Mouse (Mus musculus) ES-Bruce4 (cell line): ENCODE measurements around the gene Rnf115. TPM values are rescaled to one million over a fixed set of nuclear protein-coding genes. Genes with fewer than 3 reads are reported as not detected.

Experiments
- H3K27ac ChIP-seq: 2 replicates; pipeline ENCODE4 v1.5.1; 2012; ENCODE audit warnings: low read length, inconsistent platforms; ENCODE audit not compliant: insufficient read depth
- H3K27me3 ChIP-seq: 2 replicates; pipeline ENCODE4 v1.6.1; 2012; ENCODE audit warnings: mild to moderate bottlenecking, low read length, inconsistent platforms; ENCODE audit not compliant: control insufficient read depth, poor library complexity, insufficient read depth, severe bottlenecking
- H3K36me3 ChIP-seq: 2 replicates; pipeline ENCODE4 v1.6.1; 2012; ENCODE audit warnings: inconsistent platforms, mild to moderate bottlenecking, low read length, moderate library complexity; ENCODE audit not compliant: control insufficient read depth, poor library complexity, insufficient read depth, severe bottlenecking
- H3K4me1 ChIP-seq: one replicate; pipeline ENCODE4 v1.8.1; 2011; ENCODE audit warnings: low read length; ENCODE audit not compliant: control insufficient read depth, insufficient read depth
- H3K4me3 ChIP-seq: 2 replicates; pipeline ENCODE4 v1.5.1; 2011; ENCODE audit warnings: low read depth, mild to moderate bottlenecking, low read length
- H3K9ac ChIP-seq: 2 replicates; pipeline ENCODE4 v1.6.1; 2012; ENCODE audit warnings: low read depth, mild to moderate bottlenecking, inconsistent platforms; ENCODE audit not compliant: poor library complexity, severe bottlenecking
- H3K9me3 ChIP-seq: replicated peaks from 2 replicates; pipeline ENCODE4 v1.6.1; 2012; ENCODE audit warnings: mild to moderate bottlenecking, low read length, inconsistent platforms; ENCODE audit not compliant: control insufficient read depth, poor library complexity, insufficient read depth, severe bottlenecking
- CTCF ChIP-seq: IDR thresholded peaks from one replicate; pipeline ENCODE4 v1.8.1; 2011; ENCODE audit warnings: low read depth, low read length
- EP300 ChIP-seq: IDR thresholded peaks from 2 replicates; pipeline ENCODE4 v1.6.1; 2011; ENCODE audit warnings: low read depth, low read length; ENCODE audit not compliant: insufficient read depth
- POLR2A ChIP-seq: IDR thresholded peaks from one replicate; pipeline ENCODE4 v1.8.1; 2011; ENCODE audit warnings: low read length; ENCODE audit not compliant: insufficient read depth
- polyA plus RNA-seq: library from polyadenylated mRNA; stranded (reverse); fragments of >200 nt; gene quantifications from 2 replicates; pipeline ENCODE4 v1.2.4, GENCODE M21; 2011; ENCODE audit warnings: low read depth; ENCODE audit not compliant: missing spikeins, insufficient read depth, insufficient read length

The Rnf115 gene
- polyA plus RNA-seq, 1 experiment: 49.9 TPM

- Histone ChIP-seq H3K27ac (no peak overlapping the region), H3K4me1 (no peaks in the 10 kb centered on the region), H3K27me3 (no peaks in the 10 kb centered on the region), H3K9ac (no peak overlapping the region), H3K9me3 (no peaks in the 10 kb centered on the region), H3K4me3 (no peak overlapping the region), H3K36me3 (no peaks in the 10 kb centered on the region)
- TF ChIP-seq CTCF (no peak), EP300 (no peak), POLR2A (no peak)
These were observed 111.7 kb downstream of the Rnf115 start for GRCm38 (mm10) chr3:96838996-96839645.

Other genes with a start within 250 kb of the Rnf115 start
- 0.88 and 1.2 TPM in 2 replicates for gene Hfe2, start 202.5 kb upstream of the Rnf115 start, polyA plus RNA-seq
- gene Txnip, start 169.7 kb upstream of the Rnf115 start, polyA plus RNA-seq: 450 and 464 TPM in 2 replicates
- 1.1 and 1.7 TPM in 2 replicates for gene Gm16253, start 150.7 kb upstream of the Rnf115 start, polyA plus RNA-seq
- gene Polr3gl, start 133.5 kb upstream of the Rnf115 start, polyA plus RNA-seq: 16.2 and 22.8 TPM in 2 replicates
- 0.31 and 0.43 TPM in 2 replicates for gene Ankrd34a, start 131.0 kb upstream of the Rnf115 start, polyA plus RNA-seq
- 2.5 and 3.1 TPM in 2 replicates for gene Lix1l, start 126.5 kb upstream of the Rnf115 start, polyA plus RNA-seq
- 325 and 344 TPM in 2 replicates for gene Rbm8a, start 97.7 kb upstream of the Rnf115 start, polyA plus RNA-seq
- gene Pex11b, start 92.3 kb upstream of the Rnf115 start, polyA plus RNA-seq: 21.4 and 22.3 TPM in 2 replicates
- 0.35 TPM in 1 of 2 replicates, not detected in the other for gene Gm42957, start 92.2 kb upstream of the Rnf115 start, polyA plus RNA-seq
- gene Itga10, start 82.1 kb upstream of the Rnf115 start, polyA plus RNA-seq: 0.43 and 1.1 TPM in 2 replicates
- 3.5 and 3.7 TPM in 2 replicates for gene Ankrd35, start 57.5 kb upstream of the Rnf115 start, polyA plus RNA-seq
- 31.8 and 42.1 TPM in 2 replicates for gene Pias3, start 31.3 kb upstream of the Rnf115 start, polyA plus RNA-seq
- gene Nudt17, start 19.1 kb upstream of the Rnf115 start, polyA plus RNA-seq: 9.9 and 10.7 TPM in 2 replicates
- gene Polr3c, start within 50 bp of the Rnf115 start, polyA plus RNA-seq: 43.0 and 46.6 TPM in 2 replicates
- gene Pdzk1, start 101.6 kb downstream of the Rnf115 start, polyA plus RNA-seq: 2.4 and 3.2 TPM in 2 replicates
- gene Cd160, start 101.7 kb downstream of the Rnf115 start, polyA plus RNA-seq: not detected in 2 replicates
- gene Gja5, start 177.0 kb downstream of the Rnf115 start, polyA plus RNA-seq: not detected in 2 replicates
- 31.2 and 35.6 TPM in 2 replicates for gene Gpr89, start 177.7 kb downstream of the Rnf115 start, polyA plus RNA-seq
- not detected in 2 replicates for gene Gja8, start 198.4 kb downstream of the Rnf115 start, polyA plus RNA-seq